Mouse (Mus musculus) MEL (cell line): ENCODE measurements around the gene Dhh. TPM values are rescaled to one million over a fixed set of nuclear protein-coding genes. Genes with fewer than 3 reads are reported as not detected.

Experiments used
- DNase-seq: peaks from one replicate; pipeline ENCODE4 v3.0.0; 2011; ENCODE audit warnings: low read depth, low spot score
- H3K27ac ChIP-seq: 2 replicates; pipeline ENCODE4 v1.5.1; 2012; ENCODE audit warnings: low read depth, mild to moderate bottlenecking, control low read depth, low read length, moderate library complexity; ENCODE audit not compliant: control insufficient read depth
- H3K27me3 ChIP-seq, 2 experiments: fragments of 150-350 bp in 1 of 2; sonication (generic) in 1 of 2; 2 replicates each; pipeline ENCODE4 v1.6.1; 2012; ENCODE audit warnings: low read length in 2 of 2, mild to moderate bottlenecking in 2 of 2, improper control_type of control experiment in 1 of 2, moderate library complexity in 1 of 2; ENCODE audit not compliant: insufficient read depth in 2 of 2, control insufficient read depth in 1 of 2
- H3K36me3 ChIP-seq, 2 experiments: 2 replicates each; pipeline ENCODE4 v1.6.1; 2012 to 2014; ENCODE audit warnings: low read length in 2 of 2, improper control_type of control experiment in 1 of 2, inconsistent platforms in 1 of 2, mild to moderate bottlenecking in 1 of 2; ENCODE audit not compliant: insufficient read depth in 2 of 2, control insufficient read depth in 1 of 2
- H3K4me1 ChIP-seq, 2 experiments: fragments of 150-350 bp in 1 of 2; sonication (generic) in 1 of 2; 2 replicates each; pipeline ENCODE4 v1.6.1; 2012; ENCODE audit warnings: low read length in 2 of 2, improper control_type of control experiment in 1 of 2, mild to moderate bottlenecking in 1 of 2; ENCODE audit not compliant: insufficient read depth in 2 of 2, control insufficient read depth in 1 of 2
- H3K4me3 ChIP-seq, 2 experiments: fragments of 150-350 bp in 1 of 2; sonication (generic) in 1 of 2; 2 replicates each; pipeline ENCODE4 v1.5.1; 2012; ENCODE audit warnings: low read depth in 2 of 2, low read length in 2 of 2, mild to moderate bottlenecking in 2 of 2, moderate library complexity in 2 of 2, control low read depth in 1 of 2, improper control_type of control experiment in 1 of 2; ENCODE audit not compliant: control insufficient read depth in 1 of 2, insufficient read depth in 1 of 2
- H3K79me2 ChIP-seq: 2 replicates; pipeline ENCODE4 v1.6.1; 2012; ENCODE audit warnings: mild to moderate bottlenecking, low read length, moderate library complexity; ENCODE audit not compliant: control insufficient read depth, poor library complexity, insufficient read depth
- H3K9ac ChIP-seq: 2 replicates; pipeline ENCODE4 v1.6.1; 2012; ENCODE audit warnings: low read depth, mild to moderate bottlenecking, control low read depth, low read length, moderate library complexity; ENCODE audit not compliant: control insufficient read depth, poor library complexity, severe bottlenecking
- H3K9me3 ChIP-seq: fragments of 150-350 bp; sonication (generic); replicated peaks from 2 replicates; pipeline ENCODE4 v1.6.1; 2012; ENCODE audit warnings: mild to moderate bottlenecking, low read length, improper control_type of control experiment, moderate library complexity; ENCODE audit not compliant: insufficient read depth
- CTCF ChIP-seq, 3 experiments: IDR thresholded peaks in 2 of 3; conservative IDR thresholded peaks in 1 of 3; 2 replicates each; pipeline ENCODE4 v1.5.1; 2011 to 2012; ENCODE audit warnings: low read length in 3 of 3, low read depth in 2 of 3, mild to moderate bottlenecking in 2 of 3, improper control_type of control experiment in 1 of 3, inconsistent platforms in 1 of 3, mixed read lengths in 1 of 3, moderate library complexity in 1 of 3; ENCODE audit not compliant: control insufficient read depth in 1 of 3, insufficient read depth in 1 of 3, poor library complexity in 1 of 3, severe bottlenecking in 1 of 3
- E2F4 ChIP-seq: IDR thresholded peaks from 2 replicates; pipeline ENCODE4 v1.6.1; 2011; ENCODE audit warnings: low read depth, low read length, improper control_type of control experiment, borderline replicate concordance
- ELF1 ChIP-seq: IDR thresholded peaks from 2 replicates; pipeline ENCODE4 v1.6.1; 2014; ENCODE audit warnings: low read depth, mild to moderate bottlenecking, inconsistent platforms, low read length, improper control_type of control experiment, moderate library complexity
- EP300 ChIP-seq, 2 experiments: IDR thresholded peaks; 2 replicates each; pipeline ENCODE4 v1.6.1; 2011; ENCODE audit warnings: improper control_type of control experiment in 2 of 2, low read length in 2 of 2, low read depth in 1 of 2, mild to moderate bottlenecking in 1 of 2
- ETS1 ChIP-seq: IDR thresholded peaks from 2 replicates; pipeline ENCODE4 v1.6.1; 2012; ENCODE audit warnings: low read depth, mild to moderate bottlenecking, inconsistent platforms, low read length, improper control_type of control experiment, moderate library complexity
- GATA1 ChIP-seq: IDR thresholded peaks from 2 replicates; pipeline ENCODE4 v1.6.1; 2011; ENCODE audit warnings: low read depth, low read length, improper control_type of control experiment
- JUND ChIP-seq: IDR thresholded peaks from 2 replicates; pipeline ENCODE4 v1.6.1; 2011; ENCODE audit warnings: low read depth, mild to moderate bottlenecking, improper control_type of control experiment, low read length
- KAT2A ChIP-seq: conservative IDR thresholded peaks from 2 replicates; pipeline ENCODE4 v1.6.1; 2012; ENCODE audit warnings: low read depth, low read length, improper control_type of control experiment, inconsistent platforms
- MAFK ChIP-seq: IDR thresholded peaks from 2 replicates; pipeline ENCODE4 v1.6.1; 2011; ENCODE audit warnings: low read depth, mild to moderate bottlenecking, low read length, improper control_type of control experiment, borderline replicate concordance
- MAX ChIP-seq: IDR thresholded peaks from 2 replicates; pipeline ENCODE4 v1.6.1; 2011; ENCODE audit warnings: low read length, improper control_type of control experiment
- MAZ ChIP-seq: IDR thresholded peaks from 2 replicates; pipeline ENCODE4 v1.6.1; 2012; ENCODE audit warnings: low read depth, mild to moderate bottlenecking, inconsistent platforms, low read length, improper control_type of control experiment
- MXI1 ChIP-seq: IDR thresholded peaks from 2 replicates; pipeline ENCODE4 v1.6.1; 2011; ENCODE audit warnings: mild to moderate bottlenecking, low read depth, low read length, improper control_type of control experiment
- MYC ChIP-seq: IDR thresholded peaks from 2 replicates; pipeline ENCODE4 v1.6.1; 2011; ENCODE audit warnings: low read depth, mild to moderate bottlenecking, low read length, improper control_type of control experiment, moderate library complexity
- POLR2A ChIP-seq, 2 experiments: IDR thresholded peaks; 2 replicates each; pipeline ENCODE4 v1.6.1; 2011 to 2012; ENCODE audit warnings: low read length in 2 of 2, mild to moderate bottlenecking in 2 of 2, control low read depth in 1 of 2, improper control_type of control experiment in 1 of 2, low read depth in 1 of 2, moderate library complexity in 1 of 2; ENCODE audit not compliant: control insufficient read depth in 1 of 2, insufficient read depth in 1 of 2, poor library complexity in 1 of 2
- POLR2AphosphoS2 ChIP-seq: IDR thresholded peaks from 2 replicates; pipeline ENCODE4 v1.6.1; 2011; ENCODE audit warnings: low read length, improper control_type of control experiment
- SIN3A ChIP-seq: IDR thresholded peaks from 2 replicates; pipeline ENCODE4 v1.6.1; 2012; ENCODE audit warnings: low read length, improper control_type of control experiment, inconsistent platforms
- TCF12 ChIP-seq: IDR thresholded peaks from 2 replicates; pipeline ENCODE4 v1.6.1; 2014; ENCODE audit warnings: low read depth, mild to moderate bottlenecking, inconsistent platforms, low read length, improper control_type of control experiment, moderate library complexity
- ZNF384 ChIP-seq: IDR thresholded peaks from 2 replicates; pipeline ENCODE4 v1.6.1; 2012; ENCODE audit warnings: low read depth, mild to moderate bottlenecking, inconsistent platforms, low read length, improper control_type of control experiment
- polyA plus RNA-seq, 2 experiments: library from polyadenylated mRNA; stranded (reverse) in 1 of 2; unstranded in 1 of 2; fragments of >175 nt in 1 of 2; fragments of >200 nt in 1 of 2; gene quantifications; 2 replicates each; pipeline versions ENCODE4 v1.2.1 to v1.2.4; 2012; ENCODE audit warnings: low replicate concordance in 2 of 2, low read depth in 1 of 2; ENCODE audit not compliant: insufficient read length in 2 of 2, insufficient read depth in 1 of 2, missing spikeins in 1 of 2
- total RNA-seq: library from RNA; depleted of rRNA; stranded (reverse); fragments of 300-350 nt; gene quantifications from 2 replicates; pipeline ENCODE4 v1.2.3, GENCODE M21; 2012

The Dhh gene
- total and polyA plus RNA-seq, 3 experiments: 0.12 TPM; not detected in 2

DNA sequence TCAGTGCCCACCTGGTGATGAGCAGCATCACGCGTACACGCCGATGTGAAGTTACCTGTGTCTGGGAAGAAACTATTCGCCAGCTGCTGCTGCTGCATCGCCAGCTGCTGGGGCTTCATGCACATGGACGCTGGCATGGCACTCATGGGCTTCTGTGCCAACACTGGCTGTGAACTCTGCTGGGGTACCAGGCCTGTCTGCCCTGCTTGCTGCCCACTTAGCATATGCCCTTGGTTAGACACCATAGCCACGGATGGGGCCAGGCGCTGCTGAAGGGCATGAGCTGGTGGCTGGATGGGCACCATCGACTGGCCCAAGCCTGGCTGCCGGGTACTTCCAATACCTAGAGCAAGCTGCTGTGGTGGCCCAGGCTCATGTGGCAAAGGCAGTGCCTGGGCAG, 49.2 kb downstream of the Dhh start:
- no peak for DNase-seq
- peaks cover 0 to 40% of the 10 kb centered on the region in 2 experiments; a peak in 2 of 4 replicates for H3K36me3 ChIP-seq
- no peak overlapping the region for H3K9ac ChIP-seq
- H3K27me3 ChIP-seq: no peaks in the 10 kb centered on the region
- H3K4me3 ChIP-seq: no peak overlapping the region
- no peak overlapping the region for H3K27ac ChIP-seq
- H3K4me1 ChIP-seq: no peaks in the 10 kb centered on the region
- no peaks in the 10 kb centered on the region; the same call in 1 of the 2 replicates for H3K79me2 ChIP-seq
- no peaks in the 10 kb centered on the region for H3K9me3 ChIP-seq
- TF ChIP-seq CTCF (IDR thresholded peaks at IDR 0.05 in 2 of 3, conservative IDR thresholded peaks at IDR 0.05 in 1 of 3; ENCODE audit: control insufficient read depth in 1 of 3, insufficient read depth in 1 of 3, low read depth in 2 of 3, low read length in 3 of 3, poor library complexity in 1 of 3, severe bottlenecking in 1 of 3): no peak
- TF ChIP-seq SIN3A: no peak
- no peak for TF ChIP-seq JUND
- TF ChIP-seq ZNF384: no peak
- TF ChIP-seq ELF1: no peak
- no peak for TF ChIP-seq MYC
- TF ChIP-seq MAZ: no peak
- TF ChIP-seq GATA1: no peak
- TF ChIP-seq, all 39 proteins: peak for 0

DNA sequence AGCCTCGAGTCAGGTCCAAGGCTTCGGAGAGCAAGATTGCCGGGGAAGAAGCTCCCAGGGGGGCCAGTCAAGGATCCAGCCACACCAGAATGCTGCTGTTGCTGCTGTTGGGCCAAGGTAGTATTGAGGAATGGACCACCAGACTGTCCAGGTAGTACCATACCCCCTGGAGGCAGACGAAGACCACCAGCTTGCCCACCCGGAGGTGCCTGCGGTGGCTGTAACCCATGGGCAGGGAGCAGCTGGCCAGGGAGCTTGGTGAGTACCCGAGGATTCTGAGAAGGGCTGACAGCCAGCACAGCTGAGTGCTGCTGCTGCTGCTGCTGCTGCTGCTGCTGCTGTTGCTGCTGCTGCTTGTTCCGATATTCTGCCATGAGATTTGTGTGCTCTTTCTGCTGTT, 52.2 kb downstream of the Dhh start:
- DNase-seq: no peak
- H3K4me1 ChIP-seq: no peaks in the 10 kb centered on the region
- H3K4me3 ChIP-seq: no peak overlapping the region
- peaks cover 0 to 39% of the 10 kb centered on the region in 2 experiments; a peak in 2 of 4 replicates for H3K36me3 ChIP-seq
- no peak overlapping the region for H3K9ac ChIP-seq
- no peak overlapping the region for H3K27ac ChIP-seq
- H3K79me2 ChIP-seq: no peaks in the 10 kb centered on the region; the same call in 1 of the 2 replicates
- no peaks in the 10 kb centered on the region for H3K9me3 ChIP-seq
- TF ChIP-seq ETS1: no peak
- H3K27me3 ChIP-seq: no peaks in the 10 kb centered on the region

DNA sequence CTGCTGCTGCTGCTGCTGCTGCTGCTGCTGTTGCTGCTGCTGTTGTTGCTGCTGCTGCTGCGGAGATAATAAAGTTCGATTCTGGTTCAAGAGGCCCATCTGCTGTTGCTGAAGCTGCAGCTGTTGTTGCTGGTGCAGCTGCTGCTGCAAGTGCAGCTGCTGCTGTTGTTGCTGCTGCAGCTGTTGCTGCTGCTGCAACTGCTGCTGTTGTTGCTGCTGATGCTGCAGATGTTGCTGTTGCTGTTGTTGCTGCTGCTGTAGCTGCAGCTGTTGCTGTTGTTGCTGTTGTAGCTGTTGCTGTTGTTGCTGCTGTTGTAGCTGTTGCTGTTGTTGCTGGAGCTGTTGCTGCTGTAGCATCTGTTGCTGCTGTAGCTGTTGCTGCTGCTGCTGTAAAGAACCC, 53.2 kb downstream of the Dhh start:
- H3K4me1 ChIP-seq: no peaks in the 10 kb centered on the region

More for the DNA sequence above, 53.2 kb downstream of the Dhh start:
- H3K27ac ChIP-seq: no peak overlapping the region
- H3K4me3 ChIP-seq: no peak overlapping the region
- TF ChIP-seq KAT2A (no peak), EP300 (IDR thresholded peaks at IDR 0.05; ENCODE audit: low read depth in 1 of 2, low read length in 2 of 2) (no peak), MYC (no peak), TCF12 (no peak), MAX (no peak), JUND (no peak), MAFK (no peak), MXI1 (no peak), POLR2A (IDR thresholded peaks at IDR 0.05; ENCODE audit: control insufficient read depth in 1 of 2, insufficient read depth in 1 of 2, low read depth in 1 of 2, low read length in 2 of 2, poor library complexity in 1 of 2) (no peak), POLR2AphosphoS2 (no peak), E2F4 (no peak)
- no peaks in the 10 kb centered on the region for H3K27me3 ChIP-seq
- H3K36me3 ChIP-seq: peaks cover 0 to 33% of the 10 kb centered on the region in 2 experiments; a peak in 2 of 4 replicates
- DNase-seq: no peak
- no peaks in the 10 kb centered on the region; the same call in 1 of the 2 replicates for H3K79me2 ChIP-seq
- H3K9me3 ChIP-seq: no peaks in the 10 kb centered on the region
- H3K9ac ChIP-seq: no peak overlapping the region
